Mouse (Mus musculus) kidney, embryonic 16.5 days (tissue): Measurements from ENCODE around the gene Trpv4. TPM values are rescaled to one million over a fixed set of nuclear protein-coding genes. Genes with fewer than 3 reads are reported as not detected.
A peak's percentile ranks its signal among the peaks of the same experiment; 100 is the strongest.

Source experiments
- ATAC-seq: fragments of 200-750 bp; cut with Nextera tagmentation; 2 replicates; pipeline ENCODE4 v1.8.0; 2017; ENCODE audit warnings: moderate TSS enrichment; ENCODE audit not compliant: low FRiP score, low TSS enrichment
- H3K27ac ChIP-seq: fragments of 300-500 bp; sonication (generic); 2 replicates; pipeline ENCODE4 v1.5.1; 2014; ENCODE audit warnings: low read length
- H3K27me3 ChIP-seq: fragments of 300-500 bp; sonication (generic); 2 replicates; pipeline ENCODE4 v1.6.1; 2014; ENCODE audit warnings: low read length, control low read depth, mixed read lengths; ENCODE audit not compliant: insufficient read depth
- H3K36me3 ChIP-seq: fragments of 300-500 bp; sonication (generic); 2 replicates; pipeline ENCODE4 v1.6.1; 2014; ENCODE audit warnings: low read length, control low read depth, mixed read lengths; ENCODE audit not compliant: insufficient read depth
- H3K4me1 ChIP-seq: fragments of 300-500 bp; sonication (generic); 2 replicates; pipeline ENCODE4 v1.6.1; 2014; ENCODE audit warnings: low read length, control low read depth, mixed read lengths; ENCODE audit not compliant: insufficient read depth
- H3K4me2 ChIP-seq: fragments of 300-500 bp; sonication (generic); replicated peaks from 2 replicates; pipeline ENCODE4 v1.6.1; 2014; ENCODE audit warnings: low read depth, low read length
- H3K4me3 ChIP-seq: fragments of 300-500 bp; sonication (generic); 2 replicates; pipeline ENCODE4 v1.5.1; 2014; ENCODE audit warnings: mild to moderate bottlenecking, low read length
- H3K9ac ChIP-seq: fragments of 300-500 bp; sonication (generic); replicated peaks from 2 replicates; pipeline ENCODE4 v1.6.1; 2014; ENCODE audit warnings: low read length
- H3K9me3 ChIP-seq: fragments of 300-500 bp; sonication (generic); 2 replicates; pipeline ENCODE4 v1.6.1; 2016; ENCODE audit warnings: low read length, control low read depth
- WGBS: fragments of 180-500 bp; shearing (Covaris S2); extraction: QIAGEN DNeasy Blood & Tissue Kit; methylation state at CpG from one replicate; pipeline ENCODE4 v1.1.7; 2014; 5-methylcytosine and 5-hydroxymethylcytosine counted together
- polyA plus RNA-seq: library from polyadenylated mRNA; unstranded; fragments of >200 nt; fragmentation: Nextera tagmentation; extraction: Ambion mirVana; gene quantifications from 2 replicates; pipeline ENCODE4 v1.2.1, GENCODE M21; 2015

The Trpv4 gene
- polyA plus RNA-seq, 1 experiment from 2014 or later = 33.4 TPM

DNA sequence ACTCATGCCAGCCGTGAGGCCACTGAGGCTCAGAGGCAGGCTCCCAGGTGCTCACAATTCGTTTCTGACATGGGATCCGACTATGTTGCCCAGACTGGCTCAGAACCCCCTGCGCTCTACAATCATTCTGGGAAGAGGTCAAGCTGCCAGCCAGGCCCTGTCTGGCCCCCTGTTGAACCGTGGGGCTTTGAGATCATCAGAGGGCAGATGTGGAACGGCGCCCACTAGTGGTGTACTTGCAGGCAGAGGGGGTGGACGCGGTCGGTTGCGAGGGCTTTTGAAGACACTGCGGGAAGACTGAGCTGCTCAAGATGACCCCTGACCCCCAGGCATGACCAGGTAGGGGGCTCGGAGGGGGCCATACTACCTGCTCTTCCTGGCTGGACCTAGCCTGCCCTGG lies 14.9 kb upstream of the Trpv4 start:
- 88% methylated on average over 13 of the region's 13 CpGs for WGBS

DNA sequence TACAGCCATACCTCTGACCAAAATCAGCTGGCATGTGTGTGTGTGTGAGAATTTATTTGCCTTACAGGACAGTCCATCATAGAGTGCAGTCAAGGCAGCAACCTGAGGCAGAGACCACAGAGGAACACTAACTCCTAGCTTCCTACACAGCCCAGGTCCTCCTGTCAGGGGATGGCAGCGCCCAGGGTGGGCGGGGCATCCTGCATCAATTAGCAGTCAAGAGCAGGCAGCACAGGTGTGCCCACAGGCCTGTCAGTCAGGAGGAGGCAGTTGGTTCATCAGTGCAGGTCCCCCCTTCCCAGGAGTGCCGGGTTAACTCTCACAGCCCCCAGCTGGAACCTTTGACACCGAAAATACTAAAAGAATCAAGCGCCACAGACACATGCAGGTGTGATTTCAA lies 10.8 kb upstream of the Trpv4 start:
- WGBS = 89% methylated on average over 5 of the region's 5 CpGs
- Histone ChIP-seq H3K9me3 (no peaks in the 10 kb centered on the region), H3K4me1 (peaks cover 8% of the 10 kb centered on the region), H3K9ac (no peak overlapping the region), H3K27me3 (no peaks in the 10 kb centered on the region), H3K4me2 (no peak overlapping the region), H3K4me3 (no peak overlapping the region), H3K27ac (no peak overlapping the region), H3K36me3 (0 out of 2 replicates have a peak, but pooled peaks cover 12% of the 10 kb centered on the region)
- ATAC-seq = no peak

More for the DNA sequence above, 14.9 kb upstream of the Trpv4 start:
- H3K27me3 ChIP-seq = no peaks in the 10 kb centered on the region
- no peak overlapping the region for H3K4me3 ChIP-seq
- peaks cover 26% of the 10 kb centered on the region; the same call in 1 of the 2 replicates for H3K36me3 ChIP-seq
- H3K27ac ChIP-seq = no peak overlapping the region
- no peaks in the 10 kb centered on the region for H3K9me3 ChIP-seq
- no peak overlapping the region for H3K4me2 ChIP-seq
- no peak for ATAC-seq
- H3K9ac ChIP-seq = no peak overlapping the region
- no peaks in the 10 kb centered on the region for H3K4me1 ChIP-seq

GRCm38 (mm10) chr5:114667228-114667856 lies 9.1 kb upstream of the Trpv4 start:
- Histone ChIP-seq H3K36me3 (no peaks in the 10 kb centered on the region), H3K27me3 (no peaks in the 10 kb centered on the region), H3K9me3 (no peaks in the 10 kb centered on the region), H3K4me1 (peaks cover 8% of the 10 kb centered on the region), H3K4me2 (peak overlapping the region; percentile 58), H3K4me3 (peak overlapping the region; percentile 35), H3K9ac (no peak overlapping the region), H3K27ac (peak overlapping the region; percentile 73)
- 3% methylated on average over 36 of the region's 36 CpGs for WGBS
- peak; percentile 89 for ATAC-seq

- no peak for ATAC-seq
- no peaks in the 10 kb centered on the region for H3K36me3 ChIP-seq
- 75% methylated on average over 1 of the region's 1 CpGs for WGBS
- H3K9ac ChIP-seq = no peak overlapping the region
- no peak overlapping the region; the same call in 1 of the 2 replicates for H3K27ac ChIP-seq
- peaks cover 8% of the 10 kb centered on the region for H3K4me1 ChIP-seq
- H3K27me3 ChIP-seq = no peaks in the 10 kb centered on the region
- no peak overlapping the region for H3K4me3 ChIP-seq
- H3K9me3 ChIP-seq = no peaks in the 10 kb centered on the region
- peak overlapping the region; percentile 58; the same call in 1 of the 2 replicates for H3K4me2 ChIP-seq
These were observed 8.4 kb upstream of the Trpv4 start for GRCm38 (mm10) chr5:114666659-114667058.

GRCm38 (mm10) chr5:114664750-114665149 lies 6.5 kb upstream of the Trpv4 start:
- no peak for ATAC-seq
- no peak overlapping the region for H3K4me2 ChIP-seq
- no peak overlapping the region for H3K4me3 ChIP-seq
- H3K27me3 ChIP-seq = no peaks in the 10 kb centered on the region
- no peaks in the 10 kb centered on the region for H3K36me3 ChIP-seq
- no peak overlapping the region for H3K9ac ChIP-seq
- 66% methylated on average over 7 of the region's 7 CpGs for WGBS
- H3K27ac ChIP-seq = 0 out of 2 replicates have a peak overlapping the region, but pooled peaks have one; percentile 9
- no peaks in the 10 kb centered on the region for H3K9me3 ChIP-seq
- peaks cover 8% of the 10 kb centered on the region for H3K4me1 ChIP-seq

DNA sequence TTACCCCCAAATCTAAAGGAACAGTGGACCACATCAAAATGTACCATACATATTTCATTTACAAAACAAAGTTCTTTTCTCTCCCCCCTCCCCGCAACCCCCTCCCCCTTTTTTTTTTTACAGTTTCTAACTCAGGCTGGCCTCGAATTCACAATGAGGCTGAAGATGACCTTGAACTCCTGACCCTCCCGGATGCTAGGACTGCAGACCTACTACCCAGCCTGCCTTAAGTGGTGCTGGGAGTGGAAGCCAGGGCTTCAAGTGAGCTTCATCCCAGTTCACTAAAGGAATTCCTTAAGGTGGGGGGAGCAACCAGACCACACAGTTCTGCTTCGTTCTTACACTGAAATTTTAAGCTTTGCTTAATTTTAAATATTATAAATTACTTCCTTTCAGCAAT lies 5.9 kb upstream of the Trpv4 start:
- H3K27ac ChIP-seq = no peak overlapping the region
- H3K36me3 ChIP-seq = no peaks in the 10 kb centered on the region
- no peak overlapping the region for H3K9ac ChIP-seq
- no peak overlapping the region for H3K4me2 ChIP-seq
- no peak overlapping the region for H3K4me3 ChIP-seq
- peaks cover 3% of the 10 kb centered on the region; the same call in 1 of the 2 replicates for H3K27me3 ChIP-seq
- no peak for ATAC-seq
- H3K9me3 ChIP-seq = no peaks in the 10 kb centered on the region
- 73% methylated on average over 4 of the region's 4 CpGs for WGBS
- peaks cover 8% of the 10 kb centered on the region for H3K4me1 ChIP-seq

DNA sequence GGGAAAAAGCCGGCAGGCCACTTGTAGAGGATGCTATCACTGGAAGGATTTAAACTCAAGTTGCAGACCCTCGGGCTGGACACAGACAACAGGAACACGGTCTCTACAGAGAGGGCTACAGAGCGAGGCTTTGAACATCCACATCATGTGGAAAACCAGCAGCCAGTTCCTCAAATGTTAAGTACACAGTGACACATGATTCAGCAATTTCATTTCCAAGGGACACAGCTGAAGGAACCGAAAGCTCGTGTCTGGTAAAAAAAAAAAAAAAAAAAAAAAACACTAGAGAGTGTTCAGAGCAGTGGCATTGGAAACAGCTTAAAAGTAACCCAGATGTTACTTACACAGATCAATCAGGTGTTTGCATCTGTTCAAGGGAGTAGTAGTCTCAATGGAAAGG lies 2.8 kb upstream of the Trpv4 start:
- no peak for ATAC-seq
- no peak overlapping the region for H3K4me3 ChIP-seq
- peaks cover 16% of the 10 kb centered on the region; the same call in 1 of the 2 replicates for H3K27me3 ChIP-seq
- H3K4me2 ChIP-seq = no peak overlapping the region
- H3K27ac ChIP-seq = no peak overlapping the region
- H3K9ac ChIP-seq = no peak overlapping the region
- 50% methylated on average over 6 of the region's 6 CpGs for WGBS
- H3K9me3 ChIP-seq = no peaks in the 10 kb centered on the region
- peaks cover 13% of the 10 kb centered on the region for H3K4me1 ChIP-seq
- no peaks in the 10 kb centered on the region for H3K36me3 ChIP-seq

GRCm38 (mm10) chr5:114657426-114657825 lies 795 bp downstream of the Trpv4 start:
- H3K27me3 ChIP-seq = peaks cover 16% of the 10 kb centered on the region; the same call in 1 of the 2 replicates
- peak overlapping the region; percentile 62 for H3K4me3 ChIP-seq
- peak overlapping the region; percentile 60 for H3K27ac ChIP-seq
- no peaks in the 10 kb centered on the region for H3K36me3 ChIP-seq
- H3K4me1 ChIP-seq = peaks cover 17% of the 10 kb centered on the region
- H3K9ac ChIP-seq = peak overlapping the region; percentile 77
- ATAC-seq = peak; percentile 76
- H3K4me2 ChIP-seq = peak overlapping the region; percentile 87
- WGBS = 29% methylated on average over 10 of the region's 10 CpGs
- no peaks in the 10 kb centered on the region for H3K9me3 ChIP-seq

- H3K9me3 ChIP-seq = no peaks in the 10 kb centered on the region
- no peak overlapping the region for H3K9ac ChIP-seq
- WGBS = 65% methylated on average over 7 of the region's 7 CpGs
- ATAC-seq = no peak
- H3K4me1 ChIP-seq = peaks cover 27% of the 10 kb centered on the region
- H3K27ac ChIP-seq = peak overlapping the region; percentile 31
- no peaks in the 10 kb centered on the region for H3K36me3 ChIP-seq
- 0 out of 2 replicates have a peak overlapping the region, but pooled peaks have one; percentile 4 for H3K4me2 ChIP-seq
- peaks cover 16% of the 10 kb centered on the region; the same call in 1 of the 2 replicates for H3K27me3 ChIP-seq
- no peak overlapping the region for H3K4me3 ChIP-seq
These were observed 1.9 kb downstream of the Trpv4 start for GRCm38 (mm10) chr5:114656305-114656704.

DNA sequence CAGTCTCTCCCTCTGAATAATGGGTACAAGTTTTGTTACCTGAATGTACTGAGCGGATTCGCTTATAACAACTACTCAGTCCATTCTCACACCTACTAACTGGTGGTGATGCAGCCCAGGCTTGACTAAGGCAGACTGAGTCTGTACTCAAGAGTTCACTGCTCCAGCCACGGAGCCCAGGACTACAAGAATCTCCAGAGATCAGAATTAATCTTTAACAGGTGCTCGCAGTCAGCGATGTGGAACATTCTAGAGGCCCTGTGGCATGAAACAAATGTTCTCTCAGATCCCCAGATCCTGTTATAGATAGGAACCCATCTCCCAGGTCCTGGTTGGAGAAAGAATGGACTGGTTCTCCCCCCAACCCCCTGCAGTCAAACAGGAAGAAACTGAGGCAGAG lies 2.5 kb downstream of the Trpv4 start:
- peak; percentile 37; the same call in 1 of the 2 replicates for ATAC-seq
- Histone ChIP-seq H3K4me3 (no peak overlapping the region), H3K4me2 (no peak overlapping the region), H3K9me3 (no peaks in the 10 kb centered on the region), H3K9ac (no peak overlapping the region), H3K27ac (peak overlapping the region; percentile 44), H3K36me3 (no peaks in the 10 kb centered on the region), H3K27me3 (peaks cover 16% of the 10 kb centered on the region; the same call in 1 of the 2 replicates), H3K4me1 (peaks cover 33% of the 10 kb centered on the region)
- 71% methylated on average over 5 of the region's 5 CpGs for WGBS
